Mouse (Mus musculus) erythroblast, adult 5-6 weeks (primary cell): ENCODE results near the gene Myh8. TPM values are rescaled to one million over a fixed set of nuclear protein-coding genes. Genes with fewer than 3 reads are reported as not detected.

ENCODE experiments used
- ATAC-seq: replicated peaks from 2 replicates; pipeline ENCODE4 v1.8.0; 2016; ENCODE audit warnings: moderate number of reproducible peaks, mild to moderate bottlenecking, moderate TSS enrichment, inconsistent platforms; ENCODE audit not compliant: poor library complexity, low FRiP score, severe bottlenecking
- total RNA-seq, 2 experiments: library from RNA; stranded (forward) in 1 of 2; stranded (reverse) in 1 of 2; fragments of 150-400 nt in 1 of 2; fragments of 200-764, 138-1000 nt in 1 of 2; gene quantifications; 2 replicates each; pipeline versions ENCODE4 v1.2.3 to v1.2.4; 2015 to 2017; ENCODE audit warnings: low replicate concordance in 2 of 2

Myh8 gene
- total RNA-seq, 2 experiments from 2014 or later, result not detected

DNA sequence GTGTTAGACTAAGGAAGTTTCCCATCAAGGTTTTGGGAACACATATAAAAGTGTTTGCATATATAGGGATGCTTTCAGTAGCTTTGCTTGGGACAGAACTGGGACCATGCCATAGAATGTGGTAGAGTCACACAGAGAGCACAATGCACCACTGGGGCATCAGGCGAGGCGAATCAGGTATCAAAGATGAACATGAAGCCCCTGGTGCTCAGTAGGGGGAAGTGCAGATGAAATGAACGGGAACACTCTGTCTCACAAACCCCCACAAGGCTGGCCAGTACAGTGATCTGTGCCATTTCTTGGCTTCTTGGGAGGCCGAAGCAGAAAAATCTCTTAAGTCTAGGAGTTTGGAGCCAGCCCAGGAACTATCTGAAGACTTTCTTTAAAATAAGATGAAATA, 76.1 kb downstream of the Myh8 start:
- no peak for ATAC-seq

DNA sequence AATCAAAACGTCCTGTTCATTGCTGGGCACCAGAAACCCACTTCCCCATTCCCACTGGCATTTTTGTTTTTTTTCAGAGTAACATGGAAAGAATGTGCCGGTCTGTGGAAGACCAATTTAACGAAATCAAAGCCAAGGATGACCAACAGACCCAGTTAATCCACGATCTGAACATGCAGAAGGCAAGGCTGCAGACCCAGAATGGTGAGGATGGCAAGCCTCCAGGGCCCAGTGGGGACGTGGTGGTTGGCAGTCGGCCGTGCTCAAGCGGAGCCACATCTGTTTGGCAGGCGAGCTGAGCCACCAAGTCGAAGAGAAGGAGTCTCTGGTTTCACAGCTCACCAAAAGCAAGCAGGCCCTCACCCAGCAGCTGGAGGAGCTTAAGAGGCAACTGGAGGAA, 81.1 kb downstream of the Myh8 start:
- no peak for ATAC-seq

Other genes with a start within 250 kb of the Myh8 start
- gene Adprm, start 224.5 kb upstream of the Myh8 start, total RNA-seq (2015; ENCODE audit: low replicate concordance), result 9.6 and 13.2 TPM in 2 replicates
- gene Adprm, start 224.5 kb upstream of the Myh8 start, total RNA-seq (2017; ENCODE audit: low replicate concordance), result 8.3 and 8.5 TPM in 2 replicates
- gene Sco1, start 224.5 kb upstream of the Myh8 start, total RNA-seq (2015; ENCODE audit: low replicate concordance), result 2.7 and 2.9 TPM in 2 replicates
- 4.0 and 4.9 TPM in 2 replicates for gene Sco1, start 224.5 kb upstream of the Myh8 start, total RNA-seq (2017; ENCODE audit: low replicate concordance)
- not detected in 2 replicates for gene Myh3, start 198.8 kb upstream of the Myh8 start, total RNA-seq (2015; ENCODE audit: low replicate concordance)
- gene Myh3, start 198.8 kb upstream of the Myh8 start, total RNA-seq (2017; ENCODE audit: low replicate concordance), result not detected in 2 replicates
- not detected in 2 replicates for gene Myh2, start 106.1 kb upstream of the Myh8 start, total RNA-seq (2015; ENCODE audit: low replicate concordance)
- not detected in 2 replicates for gene Myh2, start 106.1 kb upstream of the Myh8 start, total RNA-seq (2017; ENCODE audit: low replicate concordance)
- gene Myh1, start 77.1 kb upstream of the Myh8 start, total RNA-seq (2015; ENCODE audit: low replicate concordance), result not detected in 2 replicates
- gene Myh1, start 77.1 kb upstream of the Myh8 start, total RNA-seq (2017; ENCODE audit: low replicate concordance), result not detected in 2 replicates
- not detected in 2 replicates for gene Myh4, start 39.1 kb upstream of the Myh8 start, total RNA-seq (2015; ENCODE audit: low replicate concordance)
- gene Myh4, start 39.1 kb upstream of the Myh8 start, total RNA-seq (2017; ENCODE audit: low replicate concordance), result not detected in 2 replicates
- gene Myh13, start 44.5 kb downstream of the Myh8 start, total RNA-seq (2015; ENCODE audit: low replicate concordance), result not detected in 2 replicates
- gene Myh13, start 44.5 kb downstream of the Myh8 start, total RNA-seq (2017; ENCODE audit: low replicate concordance), result not detected in 2 replicates
- gene Gas7, start 178.3 kb downstream of the Myh8 start, total RNA-seq (2015; ENCODE audit: low replicate concordance), result 7.5 and 8.6 TPM in 2 replicates
- 4.5 and 5.5 TPM in 2 replicates for gene Gas7, start 178.3 kb downstream of the Myh8 start, total RNA-seq (2017; ENCODE audit: low replicate concordance)